Mouse (Mus musculus): ENCODE measurements around the gene Rarg.

The Rarg gene

DNA sequence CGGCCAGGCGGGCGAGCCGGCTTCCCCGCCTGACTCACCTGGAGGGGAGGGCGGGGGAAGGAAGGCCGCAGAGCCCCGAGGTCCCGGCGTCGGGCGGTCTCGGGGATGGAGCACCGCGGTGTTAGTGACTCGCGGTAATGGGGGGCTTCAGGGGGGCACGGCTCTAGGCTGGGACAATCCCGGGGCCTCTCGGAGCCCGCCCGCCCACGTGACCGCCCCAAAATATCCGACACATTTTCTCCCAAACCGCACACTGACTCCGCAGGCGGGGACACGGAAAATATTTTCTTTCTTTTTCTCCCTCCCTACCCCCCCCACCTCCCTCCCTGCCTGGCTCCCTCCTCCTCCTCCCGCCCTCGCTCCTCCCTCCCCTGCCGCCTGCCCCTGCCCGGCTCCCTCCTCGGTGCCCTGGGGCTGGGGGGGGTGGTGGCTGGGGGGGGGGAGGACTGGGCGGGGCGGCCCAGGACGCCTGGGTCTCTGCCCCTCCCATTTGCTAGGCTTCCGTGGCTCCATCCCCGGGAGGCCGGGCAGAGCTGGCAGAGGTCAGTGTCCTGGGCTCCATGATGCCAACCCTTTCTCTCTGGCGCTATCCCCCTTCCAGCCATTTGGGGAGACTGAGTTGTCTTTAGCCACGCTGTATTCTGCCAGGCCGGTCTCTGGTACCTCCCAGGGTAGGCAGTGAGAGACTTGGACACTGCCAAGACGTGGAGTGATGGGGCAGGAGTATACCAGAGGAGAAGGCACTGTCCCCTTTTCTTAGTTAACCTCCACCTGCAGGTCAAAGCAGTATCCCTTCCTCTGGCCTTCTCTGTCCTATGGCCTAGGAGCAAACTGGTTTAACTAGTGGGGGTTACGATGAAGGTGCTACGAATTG, at the start of gene Rarg:
Gene Rarg, minus strand, starts transcription at position 316 of the 874 bp plus-strand sequence.
- peak; percentile 18 to 39 for DNase-seq

DNA sequence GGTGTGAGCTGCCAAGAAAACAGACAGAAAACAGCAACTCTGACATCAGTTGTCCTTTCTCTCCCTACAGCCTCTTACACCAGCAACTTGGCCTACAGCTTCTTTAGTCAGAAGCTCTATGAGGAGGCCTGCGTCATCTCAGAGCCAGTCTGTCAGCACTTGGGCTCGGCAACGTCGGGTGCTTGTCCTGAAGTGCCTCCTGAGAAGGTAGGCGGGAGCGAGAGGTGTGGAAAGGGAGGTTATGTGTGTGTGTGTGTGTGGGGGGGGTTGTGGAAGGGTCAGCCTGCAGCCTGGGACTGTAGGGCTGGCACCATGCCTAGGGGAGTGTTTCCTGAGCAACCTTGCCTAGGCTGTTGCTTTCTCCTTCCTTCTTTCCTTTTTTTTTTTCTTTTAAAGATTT, 45.2 kb upstream of the Rarg start:
- DNase-seq: no peak

DNA sequence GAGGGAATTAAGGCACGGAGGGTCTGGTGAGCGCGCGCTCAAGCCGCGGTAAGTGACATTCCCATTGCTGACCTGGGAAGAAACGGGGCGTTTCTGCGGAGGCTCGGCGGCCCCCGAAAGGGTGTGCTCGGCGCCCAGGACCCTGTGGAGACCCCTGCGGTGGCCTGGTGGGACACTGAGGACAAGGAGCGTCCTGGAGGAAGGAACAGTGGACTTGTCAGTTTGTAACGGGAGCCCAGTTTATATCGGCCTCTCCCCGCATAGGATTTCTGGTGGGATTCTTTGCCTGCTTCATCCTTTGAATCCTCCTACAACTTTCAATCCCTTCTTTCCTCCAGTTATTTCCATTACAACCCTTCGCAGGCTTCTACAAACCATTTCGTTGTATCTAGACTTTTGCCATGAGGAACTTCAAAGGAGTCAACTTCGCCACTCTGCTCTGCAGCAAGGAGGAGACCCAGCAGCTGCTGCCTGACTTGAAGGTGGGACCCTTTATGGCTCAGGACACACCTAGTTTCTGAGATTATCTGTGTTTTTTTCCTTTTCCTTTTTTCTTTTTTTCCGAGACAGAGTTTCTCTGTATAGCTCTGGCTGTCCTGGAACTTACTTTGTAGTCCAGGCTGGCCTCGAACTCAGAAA, 39.2 kb upstream of the Rarg start:
- DNase-seq: no peak

DNA sequence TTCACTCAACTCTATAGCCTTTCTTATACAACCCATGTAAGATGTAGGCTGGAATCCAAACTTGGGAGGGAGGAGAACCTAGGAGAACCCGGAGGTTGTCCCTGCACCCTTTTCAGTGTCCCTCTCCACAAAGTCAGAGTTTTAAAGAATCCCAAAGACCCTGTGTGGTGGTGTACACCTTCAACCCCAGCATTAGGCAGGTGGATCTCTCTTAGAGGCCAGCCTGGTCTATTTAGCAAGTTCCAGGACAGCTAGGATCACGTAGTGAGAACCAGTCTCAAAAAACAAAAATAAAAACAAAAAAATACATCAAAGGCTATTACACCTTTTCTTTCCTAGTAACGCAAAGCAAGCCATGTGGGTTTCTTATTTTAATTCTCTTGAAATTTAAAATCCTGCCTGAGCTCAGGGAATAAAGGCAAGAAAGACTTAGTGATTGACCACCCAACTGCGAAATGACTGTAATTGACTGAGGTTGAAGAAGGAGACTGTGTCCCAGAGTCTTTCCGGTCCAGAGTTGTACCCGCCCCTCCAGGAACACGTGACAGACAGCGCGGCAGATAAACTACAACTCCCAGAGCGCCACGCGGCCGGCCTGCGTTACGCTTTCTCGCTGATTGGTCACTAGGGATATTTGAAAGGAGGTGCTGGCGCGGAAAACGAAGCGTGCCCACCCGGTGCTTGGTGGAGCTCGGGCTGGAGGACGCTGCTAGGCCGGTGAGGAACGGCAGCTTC, 38.5 kb upstream of the Rarg start, which contains the start of gene Espl1:
Gene Espl1, plus strand, starts transcription at position 634 of the 735 bp plus-strand sequence.
- DNase-seq: peak; percentile 94 to 95

DNA sequence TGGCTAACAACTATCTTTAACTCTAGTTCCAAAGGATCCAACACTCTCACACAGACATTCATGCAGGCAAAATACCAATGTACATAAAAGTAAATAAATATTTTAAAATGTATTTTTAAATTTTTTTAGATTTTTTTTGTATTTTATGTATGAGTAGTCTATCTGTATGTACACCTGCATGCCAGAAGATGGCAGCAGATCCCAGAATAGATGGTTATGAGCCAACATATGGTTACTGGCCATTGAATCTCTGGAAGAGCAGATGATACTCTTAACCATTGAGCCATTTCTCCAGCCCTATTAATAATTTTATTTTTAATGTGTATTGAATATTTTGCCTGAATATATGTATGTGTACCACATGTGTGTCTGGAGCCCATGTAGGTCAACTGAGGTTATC, 30.1 kb upstream of the Rarg start:
- no peak for DNase-seq

DNA sequence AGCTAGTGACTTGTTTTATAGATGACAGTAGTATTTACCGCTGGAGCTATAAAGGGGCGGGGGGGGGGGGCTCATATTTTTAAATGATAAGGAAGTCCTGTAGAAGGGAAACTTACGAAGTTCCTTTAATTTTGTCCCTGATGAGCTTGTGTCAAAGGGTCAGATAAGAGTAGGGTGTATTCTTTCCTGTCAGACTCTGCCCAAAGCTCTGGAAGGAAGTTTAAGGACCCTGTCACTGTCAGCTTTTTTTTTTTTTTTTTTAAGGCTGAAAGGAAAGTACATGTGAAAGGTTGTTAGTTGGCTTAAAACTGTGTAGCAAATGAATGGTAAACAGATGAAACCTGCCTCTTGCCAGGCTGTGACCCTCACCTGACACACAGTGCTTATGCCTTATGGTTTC, 26.3 kb upstream of the Rarg start:
- DNase-seq: no peak

DNA sequence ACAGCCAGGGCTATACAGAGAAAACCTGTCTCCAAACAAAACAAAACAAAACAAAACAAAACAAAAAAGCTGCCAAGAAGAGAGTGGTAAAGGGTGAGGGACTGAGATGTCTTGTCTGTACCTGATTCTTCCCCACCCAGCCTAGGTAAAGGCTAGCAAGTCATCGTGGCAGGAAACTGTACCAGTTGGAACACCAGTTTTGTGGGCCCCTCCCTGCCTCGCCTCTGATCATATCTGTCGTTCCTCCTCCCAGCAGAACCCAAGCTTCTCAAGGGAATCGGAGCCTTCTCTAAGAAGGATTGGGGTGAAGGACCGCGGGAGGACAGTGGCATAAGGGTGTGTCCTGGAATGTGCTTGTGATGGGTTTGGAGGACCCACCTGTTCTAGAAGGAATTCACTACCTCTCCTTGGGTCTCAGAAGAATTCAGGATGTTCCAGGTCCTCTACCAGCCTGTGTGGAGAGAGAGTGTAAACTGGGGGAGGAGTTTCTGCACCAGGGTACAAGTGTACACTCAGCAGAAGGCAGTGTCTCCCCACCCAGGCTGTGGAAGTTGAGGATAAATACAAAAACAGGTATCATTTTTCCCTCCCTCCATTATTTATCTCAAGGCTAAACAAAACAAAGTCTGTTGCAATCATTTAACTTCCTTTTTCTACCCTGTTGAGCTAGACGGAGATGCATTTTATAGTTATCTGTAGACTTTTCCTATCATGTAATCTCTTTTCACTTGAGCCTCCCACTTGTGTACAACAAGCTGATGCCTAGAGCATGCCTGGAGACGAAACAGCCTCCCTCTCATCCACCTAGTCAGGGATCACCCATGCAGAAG, 25.4 kb upstream of the Rarg start:
- DNase-seq: no peak

DNA sequence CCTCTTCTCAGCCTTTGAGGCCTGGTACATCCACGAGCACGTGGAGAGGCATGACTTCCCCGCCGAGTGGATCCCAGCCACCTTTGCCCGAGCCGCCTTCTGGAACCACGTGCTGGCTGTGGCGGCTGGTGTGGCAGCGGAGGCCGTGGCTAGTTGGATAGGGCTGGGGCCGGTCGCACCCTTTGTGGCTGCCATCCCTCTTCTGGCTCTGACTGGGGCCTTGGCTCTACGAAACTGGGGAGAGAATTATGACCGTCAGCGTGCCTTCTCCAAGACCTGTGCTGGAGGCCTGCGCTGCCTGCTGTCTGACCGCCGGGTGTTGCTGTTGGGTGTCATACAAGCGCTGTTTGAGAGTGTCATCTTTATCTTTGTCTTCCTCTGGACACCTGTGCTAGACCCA, 23.3 kb upstream of the Rarg start:
- no peak for DNase-seq

DNA sequence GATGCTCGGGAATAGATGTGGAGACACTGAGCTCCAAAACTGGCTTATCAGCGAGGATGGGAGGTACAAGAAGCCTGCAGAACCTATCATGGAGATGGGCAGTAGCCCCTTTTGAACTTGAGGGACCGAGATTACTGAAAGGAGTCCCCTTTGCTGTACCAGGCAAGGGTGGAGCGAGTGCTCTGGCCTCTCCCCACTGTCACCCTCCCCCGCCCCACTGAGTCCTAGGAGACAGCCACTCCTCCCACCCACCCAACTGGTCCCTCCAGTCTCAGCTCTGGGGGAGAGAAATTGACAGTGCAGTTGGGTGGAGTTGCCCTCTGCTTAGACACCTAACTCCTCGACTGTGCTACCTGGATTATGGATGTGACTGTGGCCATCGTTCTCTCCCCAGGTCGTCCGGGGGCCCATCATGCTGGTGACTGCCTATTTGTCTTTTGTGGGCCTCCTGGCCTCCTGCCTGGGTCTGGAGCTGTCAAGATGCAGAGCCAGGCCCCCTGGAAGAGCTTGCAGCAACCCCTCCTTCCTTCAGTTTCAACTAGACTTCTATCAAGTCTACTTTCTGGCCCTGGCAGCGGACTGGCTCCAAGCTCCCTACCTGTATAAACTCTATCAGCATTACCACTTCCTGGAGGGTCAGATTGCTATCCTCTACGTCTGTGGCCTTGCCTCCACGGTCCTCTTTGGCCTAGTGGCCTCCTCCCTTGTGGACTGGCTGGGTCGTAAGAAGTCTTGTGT, 22.6 kb upstream of the Rarg start:
- peak in 1 of 2 experiments; percentile 15 for DNase-seq

DNA sequence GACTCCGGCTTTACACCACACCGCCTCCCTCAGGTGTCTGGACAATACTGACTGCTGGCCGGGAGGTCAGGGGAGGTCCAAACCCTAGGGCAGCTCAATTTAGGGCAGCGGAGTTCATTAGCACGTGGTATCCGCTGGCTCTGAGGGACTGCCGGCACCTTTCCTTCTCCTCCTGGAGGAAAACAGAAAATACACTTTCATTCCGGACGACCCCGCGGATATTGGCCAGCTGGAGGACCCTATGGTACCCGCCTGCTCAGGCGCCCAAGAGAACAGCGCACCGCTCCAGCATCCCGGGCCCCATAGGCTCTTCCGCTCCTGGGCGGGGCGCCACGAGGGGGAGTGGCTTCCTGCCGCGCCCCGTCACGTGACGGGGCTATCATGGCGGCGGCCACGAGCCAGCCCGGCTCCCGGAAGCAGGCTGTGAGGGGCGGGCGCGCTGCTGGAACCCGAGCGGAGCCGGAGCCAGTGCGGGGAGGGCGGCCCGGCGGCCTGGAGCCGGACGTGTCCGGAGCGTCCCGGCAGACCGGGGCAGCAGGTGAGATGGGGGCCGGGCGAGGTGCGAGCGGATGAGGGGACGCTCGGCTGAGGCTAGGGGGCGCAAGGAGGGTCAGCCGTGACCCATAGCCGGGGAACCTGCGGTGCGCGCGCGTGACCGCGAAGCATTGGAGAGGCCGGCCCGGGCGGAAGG, 21.9 kb upstream of the Rarg start, which contains the start of gene Mfsd5:
Gene Mfsd5, plus strand, starts transcription at position 363 of the 691 bp plus-strand sequence.
- DNase-seq: peak; percentile 84 to 89

DNA sequence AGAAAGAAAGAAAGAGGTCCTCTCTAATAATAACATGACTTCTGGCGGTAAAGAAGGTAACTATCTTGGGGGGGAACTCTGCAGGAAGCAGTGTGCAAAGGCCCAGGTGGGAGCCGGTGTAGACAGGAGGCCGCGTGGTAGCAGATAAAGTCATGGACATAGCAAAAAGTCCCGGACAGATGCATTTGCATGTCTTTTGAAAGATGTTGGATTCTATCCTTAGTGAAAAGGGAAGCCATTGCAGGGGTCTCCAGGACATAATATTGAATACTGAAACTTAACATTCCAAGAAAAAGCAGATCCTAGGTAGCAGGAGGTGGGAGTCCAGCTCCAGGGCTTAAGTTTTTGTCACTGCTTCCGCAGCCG, 21.4 kb upstream of the Rarg start:
- DNase-seq: peak in 1 of 2 experiments; percentile 31

DNA sequence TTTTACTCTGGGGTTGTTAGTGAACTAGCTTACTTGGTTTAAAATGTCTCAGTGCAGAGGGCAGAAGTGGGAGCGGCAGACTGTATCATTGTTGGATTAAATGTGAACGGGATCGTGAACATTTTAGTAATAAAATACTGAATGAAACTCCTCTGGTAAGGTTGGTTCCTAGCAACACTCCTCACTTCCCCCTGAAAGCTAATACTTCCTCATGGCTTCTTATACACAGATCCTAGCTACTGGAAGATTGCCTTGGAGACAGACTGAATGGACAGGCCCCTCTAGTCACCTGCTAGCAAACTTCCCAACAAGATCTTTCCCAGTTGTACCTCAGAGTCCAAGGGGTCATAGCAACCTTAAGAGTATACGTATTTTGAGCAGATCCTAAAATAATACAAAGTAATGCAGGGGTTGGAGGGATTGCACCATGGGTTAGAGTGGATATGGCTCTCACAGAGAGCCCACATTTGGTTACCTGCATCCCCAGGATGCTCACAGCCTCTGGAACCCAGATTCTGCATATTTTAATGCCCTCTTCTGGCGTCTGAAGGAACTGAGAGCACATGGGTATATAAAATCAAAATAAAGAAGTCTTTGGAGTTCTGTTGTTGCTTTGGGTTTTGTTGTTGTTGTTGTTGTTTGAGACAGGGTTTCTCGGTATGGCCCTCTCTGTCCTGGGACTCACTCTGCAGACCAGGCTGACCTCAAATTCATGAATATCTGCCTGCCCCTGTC, 16.8 kb upstream of the Rarg start:
- DNase-seq: no peak

DNA sequence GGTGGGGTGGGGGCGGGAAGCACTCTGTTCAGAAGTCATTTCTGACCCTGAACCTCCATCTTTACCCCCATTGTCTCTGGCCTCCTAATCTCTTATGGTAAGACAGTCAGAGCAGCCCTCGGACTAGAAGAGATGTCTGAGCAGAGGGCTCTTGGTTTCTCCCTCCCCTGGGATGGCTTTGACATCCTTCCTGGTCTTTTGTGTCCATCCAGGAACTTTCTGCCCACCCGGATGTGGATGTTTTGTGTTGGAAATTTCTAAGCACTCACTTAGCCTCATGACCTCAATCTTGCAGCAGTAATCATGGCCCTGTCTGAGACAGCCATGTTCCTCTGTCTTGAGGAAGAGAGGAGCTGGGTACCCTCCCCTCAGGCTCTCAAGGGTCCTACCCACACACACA, 14.1 kb upstream of the Rarg start:
- no peak for DNase-seq

DNA sequence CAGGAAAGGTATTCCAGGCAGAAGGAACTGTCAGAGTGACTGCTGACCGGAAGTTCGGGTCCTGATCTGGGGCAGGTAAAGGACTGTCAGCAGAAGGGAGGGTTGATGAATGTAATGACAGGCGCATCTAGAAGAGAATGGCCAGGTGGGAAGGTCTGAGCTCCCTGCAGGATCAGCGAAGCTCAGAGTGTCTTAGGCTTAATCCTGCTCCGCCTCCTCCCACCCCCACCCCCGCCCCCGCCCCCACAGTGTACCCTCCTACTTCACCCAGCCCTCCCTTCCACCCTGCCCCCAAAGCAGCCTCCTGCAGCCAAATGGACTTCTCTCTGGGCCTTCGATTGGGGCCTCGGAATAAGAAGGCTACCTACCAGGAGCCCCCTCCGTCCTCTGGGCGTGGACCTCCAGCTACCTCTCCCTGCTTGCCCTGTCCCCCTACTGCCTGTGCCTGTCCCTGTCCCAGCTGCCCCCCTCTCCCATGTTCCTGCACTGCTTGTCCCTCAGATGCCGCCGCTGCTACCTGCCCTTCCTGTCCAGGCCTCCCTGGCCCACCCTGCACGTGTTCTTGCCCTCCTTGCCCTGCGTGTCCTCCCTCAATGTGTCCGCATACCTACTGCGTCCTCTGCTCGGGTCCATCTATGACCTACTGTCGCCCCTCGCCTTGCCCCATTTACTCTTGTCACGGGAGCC, 13.1 kb upstream of the Rarg start, which contains the start of gene Gm9918:
Gene Gm9918, plus strand, starts transcription at position 290 of the 687 bp plus-strand sequence.
- DNase-seq: no peak

DNA sequence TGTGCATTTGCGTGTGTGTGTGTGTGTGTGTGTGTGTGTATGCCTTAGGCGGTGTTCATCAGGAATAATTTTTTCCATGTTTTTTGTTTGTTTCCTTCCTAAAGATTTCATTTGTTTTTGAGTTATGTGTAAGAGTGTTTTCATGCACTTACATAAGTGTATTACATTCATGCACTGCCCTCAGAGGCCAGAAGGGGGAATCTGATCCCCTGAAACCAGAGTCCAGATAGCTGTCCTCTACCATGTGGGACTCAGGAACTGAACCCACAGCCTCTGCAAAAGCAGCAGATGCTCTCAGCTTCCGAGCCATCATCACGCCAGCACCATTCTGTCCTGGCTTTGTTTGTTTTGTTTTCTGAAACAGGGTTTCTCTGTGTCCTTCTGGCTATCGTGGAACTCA, 8.2 kb upstream of the Rarg start:
- DNase-seq: no peak

DNA sequence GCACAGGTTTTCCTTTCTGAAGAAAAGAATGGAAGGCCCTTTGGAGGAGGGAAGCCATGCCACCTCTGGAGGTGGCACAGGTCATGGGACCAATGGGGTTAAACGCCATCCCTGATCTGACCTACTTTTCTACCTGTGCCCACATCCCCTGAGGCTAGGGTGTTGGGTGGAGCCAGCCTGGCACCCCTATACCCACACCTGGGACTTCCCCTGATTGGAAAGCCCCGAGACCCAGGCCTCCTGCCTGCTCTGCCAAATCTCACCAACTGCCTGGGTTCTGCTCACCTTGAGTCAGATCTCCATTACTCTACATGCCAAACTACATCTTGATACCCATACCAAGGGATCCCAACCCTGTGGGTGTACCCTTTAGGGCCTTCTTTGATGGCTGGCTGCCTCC, 5.7 kb upstream of the Rarg start:
- peak; percentile 24 to 54 for DNase-seq

DNA sequence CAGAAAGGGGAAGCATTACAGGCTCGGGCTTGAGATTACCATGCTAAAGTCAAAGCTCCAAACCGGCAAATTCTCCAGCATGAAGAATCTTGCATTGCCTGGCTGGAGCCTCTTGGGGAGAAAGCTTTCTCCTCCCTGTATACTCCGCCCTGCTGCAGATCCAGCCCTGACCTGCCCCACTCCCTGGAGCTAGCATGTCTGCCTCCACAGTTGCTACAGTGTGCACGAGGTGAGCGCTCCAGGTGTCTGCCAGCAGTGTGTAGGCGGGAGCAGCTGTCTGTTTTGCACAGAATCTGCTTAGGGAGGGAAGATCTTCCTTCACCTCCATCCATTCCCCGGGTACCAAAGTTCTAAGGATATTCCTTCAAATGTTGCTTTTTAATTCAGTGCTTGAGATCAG, 5.3 kb upstream of the Rarg start:
- DNase-seq: no peak

DNA sequence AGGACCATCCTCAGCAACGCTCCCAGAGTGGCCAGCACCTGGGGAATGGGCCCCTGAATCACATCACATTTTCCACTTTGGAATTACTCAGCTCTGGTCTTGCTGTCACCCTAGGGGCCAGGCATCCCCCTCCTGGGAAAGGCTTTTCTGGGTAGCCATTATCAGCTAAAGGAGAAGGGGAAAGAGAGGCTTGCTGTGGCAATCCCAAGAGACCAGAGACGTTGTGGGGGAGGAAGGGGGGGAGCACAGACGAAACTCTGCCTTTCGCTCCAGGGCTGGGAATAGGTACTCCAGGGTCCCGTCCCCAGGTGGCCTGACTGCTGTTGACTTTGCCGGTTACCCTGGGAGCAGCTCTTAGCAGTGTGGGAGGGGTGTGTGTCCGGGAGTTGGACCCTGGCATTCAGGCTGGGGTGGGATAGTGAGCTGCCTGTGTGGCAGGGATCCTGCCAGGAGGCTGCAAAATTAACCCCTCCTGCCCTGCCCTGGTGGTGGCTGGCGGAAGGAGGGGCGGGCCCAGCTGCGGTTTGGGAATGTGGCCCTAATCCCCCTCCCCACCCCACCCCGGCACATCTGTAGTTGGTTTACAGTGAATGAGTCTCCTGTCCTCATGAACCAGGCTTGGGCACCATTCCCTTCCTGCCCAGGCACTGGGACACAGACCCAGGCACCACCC, 1.4 kb upstream of the Rarg start:
- DNase-seq: no peak

DNA sequence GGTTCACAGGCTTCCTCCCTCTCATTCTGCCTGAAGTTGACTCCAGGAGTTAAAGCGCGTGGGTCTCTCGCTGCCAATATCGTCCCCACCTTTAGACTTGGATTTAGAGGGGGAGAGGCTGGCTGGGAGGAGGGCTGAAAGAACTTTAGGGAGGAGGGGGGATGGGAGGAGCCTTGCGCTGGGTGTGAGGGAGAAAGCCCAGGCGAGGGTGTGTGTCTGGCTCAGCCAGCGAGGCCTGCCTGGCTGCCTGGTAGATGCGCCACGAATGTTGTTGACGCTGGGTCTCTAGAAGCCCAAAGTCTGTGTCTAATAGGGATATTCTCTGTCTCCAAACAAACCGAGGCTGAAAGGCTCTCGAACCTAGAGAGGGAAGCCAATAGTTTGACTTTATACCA, 756 bp upstream of the Rarg start:
- DNase-seq: no peak
